ENCODE assay signal across 27 mouse cellular contexts in genomic region chr4:41361059-41361458, GRCm38 (mm10). TPM values are rescaled to one million over a fixed set of nuclear protein-coding genes. Genes with fewer than 3 reads are reported as not detected.
DNase-seq lines count a peak whose midpoint lies in the region; ATAC-seq and TF ChIP-seq lines count a peak whose summit lies in the region.
"Had no signal": no experiment of that assay in that cellular context is flagged by ENCODE, and none has a peak within 500 bp of the region (broad histone marks: within the 10 kb centered on the region; RNA-seq: fewer than 3 reads in every experiment).

No protein-coding gene starts in this region.

- peak overlapping the region; percentile 17 for H3K27ac ChIP-seq in bone marrow macrophage, adult 2 months (ENCODE audit: insufficient read depth, low read depth, low read length)
- peak overlapping the region; percentile 31; the same call in 1 of the 2 replicates for H3K27ac ChIP-seq in macrophage
- H3K27ac ChIP-seq in forebrain, embryonic 10.5 days, result no peak overlapping the region
- no peak overlapping the region for H3K27ac ChIP-seq in liver, embryonic 11.5 days (ENCODE audit: low read depth, low read length)
- H3K27ac ChIP-seq: embryonic facial prominence, embryonic 10.5 days; embryonic facial prominence, embryonic 12.5 days; forebrain, embryonic 12.5 days had no signal

- H3K4me3 ChIP-seq in bone marrow macrophage, adult 2 months (ENCODE audit: insufficient read depth, low read length), result no peak overlapping the region
- H3K4me3 ChIP-seq in macrophage (ENCODE audit: inconsistent target), result no peak overlapping the region
- no peak overlapping the region for H3K4me3 ChIP-seq in forebrain, embryonic 10.5 days
- H3K4me3 ChIP-seq in liver, embryonic 11.5 days (ENCODE audit: low read depth, low read length), result no peak overlapping the region
- H3K4me3 ChIP-seq: embryonic facial prominence, embryonic 10.5 days; embryonic facial prominence, embryonic 12.5 days; forebrain, embryonic 12.5 days had no signal

- H3K27me3 ChIP-seq in forebrain, embryonic 10.5 days (ENCODE audit: poor library complexity, severe bottlenecking), result no peaks in the 10 kb centered on the region
- H3K27me3 ChIP-seq in liver, embryonic 11.5 days (replicated peaks; ENCODE audit: control insufficient read depth, insufficient read depth, low read length), result no peaks in the 10 kb centered on the region
- H3K27me3 ChIP-seq: CH12.LX; embryonic facial prominence, embryonic 12.5 days; forebrain, embryonic 12.5 days; Patski had no signal

- no peak for TF ChIP-seq CTCF in bone marrow macrophage, adult 2 months (IDR thresholded peaks at IDR 0.05; ENCODE audit: low read depth, low read length)

- H3K4me1 ChIP-seq in bone marrow macrophage, adult 2 months (ENCODE audit: control insufficient read depth, insufficient read depth, low read length), result peaks cover 49% of the 10 kb centered on the region
- peaks cover 21% of the 10 kb centered on the region for H3K4me1 ChIP-seq in forebrain, embryonic 10.5 days
- H3K4me1 ChIP-seq in liver, embryonic 11.5 days (replicated peaks; ENCODE audit: control insufficient read depth, insufficient read depth, low read length), result no peaks in the 10 kb centered on the region
- H3K4me1 ChIP-seq: embryonic facial prominence, embryonic 10.5 days; embryonic facial prominence, embryonic 12.5 days had no signal

- DNase-seq in lung, postnatal 10 days, result peak; percentile 3
- no peak for DNase-seq in lung, postnatal 36 days
- no peak for DNase-seq in forebrain, embryonic 10.5 days (ENCODE audit: extremely low spot score, low spot score)
- DNase-seq in liver, embryonic 11.5 days (ENCODE audit: low spot score), result no peak
- DNase-seq: adrenal gland, adult 8-10 months; adrenal gland, postnatal 14 days; adrenal gland, postnatal 36 days; B cell, adult 2 months; cerebellum, adult 11 months; cerebellum, adult 18-20 months; cerebellum, adult 9-10 months; cerebellum, postnatal 10 days; cerebellum, postnatal 25 days had no signal

- no peaks in the 10 kb centered on the region for H3K9me3 ChIP-seq in forebrain, embryonic 10.5 days
- H3K9me3 ChIP-seq in liver, embryonic 11.5 days (ENCODE audit: control insufficient read depth, low read length), result no peaks in the 10 kb centered on the region
- H3K9me3 ChIP-seq: embryonic facial prominence, embryonic 10.5 days; embryonic facial prominence, embryonic 12.5 days; forebrain, embryonic 12.5 days; G1E had no signal

- no peak overlapping the region for H3K4me2 ChIP-seq in liver, embryonic 11.5 days
- H3K4me2 ChIP-seq: embryonic facial prominence, embryonic 12.5 days; forebrain, embryonic 12.5 days had no signal

- peak; percentile 51 for ATAC-seq in monocyte, adult 5-6 weeks (replicated peaks; ENCODE audit: insufficient number of reproducible peaks, low FRiP score, low TSS enrichment, poor library complexity, severe bottlenecking)
- ATAC-seq in frontal cortex, adult (ENCODE audit: low TSS enrichment), result no peak
- no peak for ATAC-seq in liver, embryonic 11.5 days (replicated peaks; ENCODE audit: low FRiP score)
- ATAC-seq: activated CD4-positive, CD25-positive, alpha-beta regulatory T cell, adult 4 months; CD4-positive, CD25-positive, alpha-beta regulatory T cell, adult 4 months; forebrain, embryonic 14.5 days; forebrain, embryonic 16.5 days; Patski had no signal

- peaks cover 98% of the 10 kb centered on the region for H3K79me2 ChIP-seq in macrophage (ENCODE audit: inconsistent target)

- 90% methylated on average over 3 of the region's 3 CpGs for WGBS in macrophage (ENCODE audit: missing documents)
- WGBS in forebrain, embryonic 10.5 days, result 92% methylated on average over 3 of the region's 3 CpGs
- 91% methylated on average over 3 of the region's 3 CpGs for WGBS in liver, embryonic 11.5 days

- H3K9ac ChIP-seq in liver, embryonic 11.5 days (ENCODE audit: low read depth, low read length), result no peak overlapping the region
- H3K9ac ChIP-seq: embryonic facial prominence, embryonic 12.5 days; forebrain, embryonic 12.5 days had no signal

- no peak for TF ChIP-seq POLR2A in bone marrow macrophage, adult 2 months (IDR thresholded peaks at IDR 0.05; ENCODE audit: borderline replicate concordance, low read depth, low read length)

- no peaks in the 10 kb centered on the region for H3K36me3 ChIP-seq in macrophage (ENCODE audit: inconsistent target)
- peaks cover 35% of the 10 kb centered on the region for H3K36me3 ChIP-seq in forebrain, embryonic 10.5 days (replicated peaks)
- peaks cover 5% of the 10 kb centered on the region; the same call in 1 of the 2 replicates for H3K36me3 ChIP-seq in liver, embryonic 11.5 days (ENCODE audit: control insufficient read depth, insufficient read depth, low read length)

RNA-seq across cellular contexts. Expression of gene Ubap1, which starts 12.3 kb away (rescaled TPM):
- polyA plus RNA-seq in bone marrow macrophage, adult 2 months (2012; ENCODE audit: insufficient read depth, insufficient read length, missing spikeins), result 106 and 116 TPM in 2 replicates
- total RNA-seq in macrophage (2018; cell fraction: chromatin; rRNA removed), result 100 to 1,000 TPM in 4 of 26 experiments, 10 to 100 TPM in 22; 36.1 to 127 (median 71.9) TPM
- total RNA-seq in macrophage (2018; cell fraction: cytosol; rRNA removed), result 10 to 100 TPM; 50.5 to 65.0 (median 60.0) TPM
- total RNA-seq in macrophage (2018; cell fraction: nucleus; rRNA removed), result 10 to 100 TPM; 33.3 to 96.1 (median 47.0) TPM
- polyA plus RNA-seq in macrophage (2018), result 39.6 to 73.7 TPM (median 49.5 TPM) in 3 replicates
- total RNA-seq in monocyte, adult 5-6 weeks (2017), result 70.9 to 80.1 TPM (median 79.6 TPM) in 3 replicates
- polyA plus RNA-seq in forebrain, embryonic 10.5 days (2016; fragmentation: Nextera tagmentation; extraction: Ambion mirVana), result 65.7 and 66.5 TPM in 2 replicates
- polyA plus RNA-seq in liver, embryonic 11.5 days (2014; fragmentation: Nextera tagmentation; extraction: Ambion mirVana), result 37.1 and 38.3 TPM in 2 replicates

RNA-seq across cellular contexts. Expression of gene Dcaf12, which starts 46.4 kb away (rescaled TPM):
- 47.2 and 47.4 TPM in 2 replicates for polyA plus RNA-seq in bone marrow macrophage, adult 2 months (2012; ENCODE audit: insufficient read depth, insufficient read length, missing spikeins)
- 10 to 100 TPM; 14.9 to 33.9 (median 25.7) TPM for total RNA-seq in macrophage (2018; cell fraction: chromatin; rRNA removed)
- total RNA-seq in macrophage (2018; cell fraction: cytosol; rRNA removed), result 10 to 100 TPM; 34.0 to 51.3 (median 43.6) TPM
- total RNA-seq in macrophage (2018; cell fraction: nucleus; rRNA removed), result 10 to 100 TPM; 28.3 to 39.3 (median 33.8) TPM
- 21.0 to 43.0 TPM (median 38.5 TPM) in 3 replicates for polyA plus RNA-seq in macrophage (2018)
- 44.1 to 49.8 TPM (median 44.7 TPM) in 3 replicates for total RNA-seq in monocyte, adult 5-6 weeks (2017)
- polyA plus RNA-seq in forebrain, embryonic 10.5 days (2016; fragmentation: Nextera tagmentation; extraction: Ambion mirVana), result 60.7 and 62.5 TPM in 2 replicates
- 50.8 and 53.4 TPM in 2 replicates for polyA plus RNA-seq in liver, embryonic 11.5 days (2014; fragmentation: Nextera tagmentation; extraction: Ambion mirVana)

Comparison
In these comparisons a context has a peak if more than half of its experiments do, and no peak if none do; other contexts are left out.
1. H3K27ac ChIP-seq: peak in bone marrow macrophage, adult 2 months (single experiment) and macrophage (single experiment); none in forebrain, embryonic 10.5 days (single experiment) and liver, embryonic 11.5 days (single experiment).